Mouse (Mus musculus) heart, postnatal 10 days (tissue): Measurements from ENCODE around the gene Olfr284. TPM values are rescaled to one million over a fixed set of nuclear protein-coding genes. Genes with fewer than 3 reads are reported as not detected.

Experiments
- DNase-seq, 2 experiments: peaks; one replicate each; pipeline ENCODE4 v3.0.0; 2021
- intact Hi-C: fragments of 180-260 bp; cut with DNase I; formaldehyde crosslinking; loops from one replicate; pipeline ENCODE4 v1.15.1; 2025
- total RNA-seq, 2 experiments: library from RNA; stranded (reverse); gene quantifications; 2 replicates each; pipeline ENCODE4 v1.2.3; 2021

Gene Olfr284
- total RNA-seq: not detected

GRCm38 (mm10) chr15:98340887-98341286 is at the start of gene Olfr284:
Olfr284 (minus strand) TSS chr15:98340987.
- intact Hi-C loops: no loop called here
- DNase-seq: no peak

GRCm38 (mm10) chr15:98389796-98390195 is 49.0 kb upstream of the Olfr284 start:
- intact Hi-C loops: loop anchor here (1.0 to 5.0 kb wide), 2 partner anchors 208 to 302 kb away; no protein-coding TSS in a partner anchor
- DNase-seq: peak; percentile 80 to 88

DNA sequence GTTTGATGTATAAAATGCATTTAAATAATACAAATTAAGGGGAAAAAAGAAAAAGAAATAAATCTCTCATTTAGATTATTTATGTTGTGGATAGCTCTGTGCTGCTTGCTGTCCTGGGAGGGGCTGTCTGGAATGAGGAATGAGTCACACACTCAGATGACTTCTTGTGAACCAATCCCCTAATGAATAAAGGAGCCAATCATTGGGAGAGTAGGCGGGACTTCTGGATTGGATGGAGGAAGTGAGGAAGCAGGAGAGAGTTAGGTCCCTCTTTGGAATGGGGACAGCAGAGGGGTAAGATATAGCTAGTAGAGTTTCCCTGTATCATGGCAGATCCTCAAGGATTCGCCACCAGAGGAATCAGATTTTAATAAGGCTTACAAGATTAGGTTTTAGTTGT is 46.8 kb upstream of the Olfr284 start:
- DNase-seq: no peak
- intact Hi-C loops: no loop called here

DNA sequence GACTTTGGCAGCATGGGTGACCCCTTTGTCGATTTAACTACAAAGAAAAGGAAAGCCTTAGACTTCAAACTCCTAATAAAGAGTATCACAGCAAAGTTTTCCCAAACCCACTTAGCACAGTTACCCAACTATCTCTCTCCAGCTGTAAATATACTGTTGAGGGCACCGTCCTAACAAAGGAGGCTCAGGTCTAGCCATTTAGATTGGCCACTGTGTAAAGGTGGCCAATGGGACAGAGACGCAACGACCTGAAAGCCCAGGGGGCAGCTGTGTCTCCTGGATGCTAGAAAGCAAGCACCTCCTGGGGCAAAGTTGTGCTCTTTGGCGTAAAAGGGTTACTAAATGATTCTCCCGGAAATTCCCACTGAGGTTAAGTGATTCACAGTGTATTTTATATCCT is 40.1 kb upstream of the Olfr284 start, which contains the start of gene Olfr283:
Gene Olfr283 (minus strand): TSS at position 101 of the 400 bp plus-strand sequence.
- no peak for DNase-seq
- intact Hi-C loops: no loop called here

- intact Hi-C loops: no loop called here
- no peak for DNase-seq
These were observed 37.4 kb upstream of the Olfr284 start for GRCm38 (mm10) chr15:98378209-98378608.

DNA sequence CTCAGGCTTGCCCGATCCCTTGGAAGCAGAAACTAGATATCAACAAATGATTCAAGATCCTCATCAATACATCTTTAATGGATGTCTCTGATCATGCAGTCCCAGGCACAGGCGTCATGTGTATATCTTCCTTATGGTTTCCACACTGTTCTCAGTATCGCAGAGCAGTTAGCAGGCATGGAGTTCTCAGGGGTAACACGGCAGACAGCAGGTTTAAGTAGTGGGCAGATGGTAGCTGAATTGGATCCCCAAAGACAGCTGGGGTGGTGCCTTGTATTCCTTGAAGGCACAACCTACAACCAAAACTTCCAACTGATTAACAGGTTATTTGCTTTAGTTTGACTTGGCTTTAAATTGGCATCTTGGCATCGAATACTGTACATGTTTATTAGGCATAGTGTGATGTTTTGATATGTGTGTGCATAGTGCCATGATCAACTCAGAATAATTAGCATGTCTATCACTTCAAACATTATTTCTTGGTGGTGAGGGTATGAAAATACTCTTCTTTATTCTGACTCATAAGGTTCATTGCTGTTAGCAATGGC is 23.5 kb downstream of the Olfr284 start, which contains the start of gene Olfr285:
Gene Olfr285 (minus strand): TSS at position 177 of the 548 bp plus-strand sequence.
- no peak for DNase-seq
- intact Hi-C loops: no loop called here

DNA sequence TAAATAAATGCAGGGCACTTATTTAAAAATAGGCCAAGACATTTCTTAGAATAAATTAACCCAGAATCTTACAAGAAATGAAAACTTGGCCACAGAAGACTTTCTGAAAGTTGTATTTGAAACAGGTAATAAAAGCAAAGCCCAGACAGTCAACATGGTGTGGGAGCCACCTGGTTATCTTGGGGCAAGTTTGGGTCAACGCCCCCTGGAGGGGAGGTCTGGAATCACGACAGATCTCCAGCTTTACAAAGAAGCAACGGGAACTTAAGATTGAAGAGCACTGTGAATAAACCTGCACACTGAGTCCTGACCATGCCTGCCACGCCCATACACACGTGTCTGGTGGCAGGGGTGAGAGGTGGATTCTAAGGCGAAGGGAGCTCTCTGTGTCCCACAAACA is 25.1 kb downstream of the Olfr284 start:
- intact Hi-C loops: no loop called here
- no peak for DNase-seq

DNA sequence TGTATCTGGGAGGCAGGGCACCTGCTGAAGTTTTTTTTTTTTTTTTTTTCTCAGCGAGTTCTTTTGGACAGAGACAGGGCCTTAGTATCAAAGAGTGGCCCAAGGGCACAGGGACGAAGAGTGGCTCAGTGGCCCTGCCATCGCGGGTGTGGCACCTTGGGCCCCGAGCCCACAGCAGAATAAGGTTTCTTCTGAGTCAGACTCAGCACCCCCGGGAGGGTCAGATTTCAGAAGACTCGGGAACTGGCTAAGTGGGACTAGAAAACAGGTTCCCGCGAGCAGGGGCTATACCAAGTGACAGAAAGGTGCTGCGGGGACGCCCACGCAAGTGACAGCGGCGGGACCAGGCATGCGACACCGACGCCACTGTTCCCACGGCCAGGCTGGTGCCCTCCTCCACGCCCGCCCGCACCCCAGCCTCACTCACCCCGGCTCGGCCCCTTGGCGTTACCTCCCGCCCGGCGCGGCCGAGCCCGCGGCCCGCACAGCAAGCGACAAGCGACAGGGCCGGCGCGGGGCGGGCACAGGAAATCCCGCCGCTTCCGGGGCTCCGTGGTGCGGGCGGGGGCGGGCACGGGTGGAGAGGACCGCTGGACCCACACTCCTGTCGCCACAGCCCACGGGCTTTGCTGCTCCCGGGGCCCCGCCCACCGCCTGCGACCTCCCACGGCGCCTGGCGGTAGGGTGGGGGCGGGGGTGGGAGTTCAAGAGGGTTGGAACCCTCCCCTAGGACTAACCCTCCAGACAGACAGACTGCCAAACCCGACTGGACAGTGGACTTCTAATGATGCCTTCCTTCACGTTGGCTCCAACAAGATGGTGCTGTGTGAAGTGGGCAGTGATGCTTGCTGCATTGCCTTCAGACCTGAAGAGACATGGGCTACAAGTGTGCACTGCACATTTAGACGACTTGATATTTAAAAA is 44.9 kb downstream of the Olfr284 start, which contains the start of gene Zfp641:
Gene Zfp641 (minus strand): TSS at position 534 of the 924 bp plus-strand sequence.
- peak; percentile 50 to 51 for DNase-seq
- intact Hi-C loops: no loop called here

- intact Hi-C loops: no loop called here
- no peak for DNase-seq
These were observed 47.1 kb downstream of the Olfr284 start for GRCm38 (mm10) chr15:98293651-98294050.

Other genes with a start within 250 kb of the Olfr284 start
- gene Pfkm, start 248.4 kb downstream of the Olfr284 start, total RNA-seq: 100 to 1,000 TPM; 571 to 624 TPM
- 10 to 100 TPM; 16.7 to 18.5 TPM for gene Senp1, start 247.2 kb downstream of the Olfr284 start, total RNA-seq
- gene Asb8, start 175.4 kb downstream of the Olfr284 start, total RNA-seq: 100 to 1,000 TPM; 104 to 109 TPM
- gene Ccdc184, start 173.8 kb downstream of the Olfr284 start, total RNA-seq: under 1 TPM; 0.57 to 0.64 TPM
- gene Olfr288, start 145.4 kb downstream of the Olfr284 start, total RNA-seq: not detected
- gene Gm44579, start 120.0 kb downstream of the Olfr284 start, total RNA-seq: not detected
- not detected for gene Olfr287, start 119.9 kb downstream of the Olfr284 start, total RNA-seq
- gene Olfr286, start 106.5 kb downstream of the Olfr284 start, total RNA-seq: not detected
- not detected for gene H1fnt, start 83.7 kb downstream of the Olfr284 start, total RNA-seq
- 1 to 10 TPM; 5.4 to 6.5 TPM for gene Zfp641, start 44.8 kb downstream of the Olfr284 start, total RNA-seq
- gene Olfr285, start 23.6 kb downstream of the Olfr284 start, total RNA-seq: not detected
- gene Olfr283, start 40.0 kb upstream of the Olfr284 start, total RNA-seq: not detected
- gene Olfr282, start 90.2 kb upstream of the Olfr284 start, total RNA-seq: not detected
- gene Olfr281, start 111.6 kb upstream of the Olfr284 start, total RNA-seq: not detected
- gene OR5BS1P, start 128.9 kb upstream of the Olfr284 start, total RNA-seq: not detected
- under 1 TPM in 1 of 2 experiments, not detected in 1; 0.47 TPM for gene Lalba, start 141.7 kb upstream of the Olfr284 start, total RNA-seq
- gene Olfr279, start 151.4 kb upstream of the Olfr284 start, total RNA-seq: not detected
- 10 to 100 TPM; 89.3 to 91.8 TPM for gene Kansl2, start 193.3 kb upstream of the Olfr284 start, total RNA-seq
- 10 to 100 TPM; 34.5 to 40.0 TPM for gene Ccnt1, start 229.9 kb upstream of the Olfr284 start, total RNA-seq
- gene 4930415O20Rik, start 230.0 kb upstream of the Olfr284 start, total RNA-seq: under 1 TPM in 1 of 2 experiments, not detected in 1; 0.53 TPM